Mouse (Mus musculus) embryonic facial prominence, embryonic 15.5 days (tissue): Measurements from ENCODE around the gene Dnaic2. TPM values are rescaled to one million over a fixed set of nuclear protein-coding genes. Genes with fewer than 3 reads are reported as not detected.
A peak's percentile ranks its signal among the peaks of the same experiment; 100 is the strongest.

Experiments used
- ATAC-seq: fragments of 200-750 bp; cut with Nextera tagmentation; 2 replicates; pipeline ENCODE4 v1.8.0; 2017; ENCODE audit warnings: low read depth, moderate TSS enrichment; ENCODE audit not compliant: insufficient number of reproducible peaks, low FRiP score, low TSS enrichment
- H3K27ac ChIP-seq: fragments of 300-500 bp; sonication (generic); replicated peaks from 2 replicates; pipeline ENCODE4 v1.5.1; 2015; ENCODE audit warnings: mild to moderate bottlenecking, inconsistent platforms
- H3K27me3 ChIP-seq: fragments of 300-500 bp; sonication (generic); 2 replicates; pipeline ENCODE4 v1.6.1; 2015; ENCODE audit warnings: inconsistent platforms
- H3K36me3 ChIP-seq: fragments of 300-500 bp; sonication (generic); 2 replicates; pipeline ENCODE4 v1.6.1; 2015; ENCODE audit warnings: mild to moderate bottlenecking, inconsistent platforms
- H3K4me1 ChIP-seq: fragments of 300-500 bp; sonication (generic); 2 replicates; pipeline ENCODE4 v1.6.1; 2015; ENCODE audit warnings: inconsistent platforms
- H3K4me2 ChIP-seq: fragments of 300-500 bp; sonication (generic); replicated peaks from 2 replicates; pipeline ENCODE4 v1.6.1; 2015; ENCODE audit warnings: mild to moderate bottlenecking, inconsistent platforms
- H3K4me3 ChIP-seq: fragments of 300-500 bp; sonication (generic); replicated peaks from 2 replicates; pipeline ENCODE4 v1.5.1; 2015; ENCODE audit warnings: mild to moderate bottlenecking, inconsistent platforms
- H3K9ac ChIP-seq: fragments of 300-500 bp; sonication (generic); 2 replicates; pipeline ENCODE4 v1.6.1; 2015; ENCODE audit warnings: inconsistent platforms
- H3K9me3 ChIP-seq: fragments of 300-500 bp; sonication (generic); replicated peaks from 2 replicates; pipeline ENCODE4 v1.6.1; 2016; ENCODE audit warnings: inconsistent platforms
- WGBS: fragments of 180-500 bp; shearing (Covaris S2); methylation state at CpG from one replicate; pipeline ENCODE4 v1.1.7; 2015; 5-methylcytosine and 5-hydroxymethylcytosine counted together
- polyA plus RNA-seq: library from polyadenylated mRNA; unstranded; fragments of >200 nt; fragmentation: Nextera tagmentation; extraction: Ambion mirVana; gene quantifications from 2 replicates; pipeline ENCODE4 v1.2.1, GENCODE M21; 2015

The Dnaic2 gene
- polyA plus RNA-seq, 1 experiment from 2014 or later, result 13.2 TPM

- Histone ChIP-seq H3K27me3 (peaks cover 80% of the 10 kb centered on the region), H3K4me3 (peak overlapping the region; percentile 44), H3K9ac (no peak overlapping the region), H3K4me2 (peak overlapping the region; percentile 79), H3K36me3 (no peaks in the 10 kb centered on the region), H3K9me3 (no peaks in the 10 kb centered on the region), H3K27ac (no peak overlapping the region), H3K4me1 (peaks cover 40% of the 10 kb centered on the region)
- 3% methylated on average over 50 of the region's 50 CpGs for WGBS
- ATAC-seq, result no peak
These were observed 64.2 kb downstream of the Dnaic2 start for GRCm38 (mm10) chr11:114791351-114791889.

DNA sequence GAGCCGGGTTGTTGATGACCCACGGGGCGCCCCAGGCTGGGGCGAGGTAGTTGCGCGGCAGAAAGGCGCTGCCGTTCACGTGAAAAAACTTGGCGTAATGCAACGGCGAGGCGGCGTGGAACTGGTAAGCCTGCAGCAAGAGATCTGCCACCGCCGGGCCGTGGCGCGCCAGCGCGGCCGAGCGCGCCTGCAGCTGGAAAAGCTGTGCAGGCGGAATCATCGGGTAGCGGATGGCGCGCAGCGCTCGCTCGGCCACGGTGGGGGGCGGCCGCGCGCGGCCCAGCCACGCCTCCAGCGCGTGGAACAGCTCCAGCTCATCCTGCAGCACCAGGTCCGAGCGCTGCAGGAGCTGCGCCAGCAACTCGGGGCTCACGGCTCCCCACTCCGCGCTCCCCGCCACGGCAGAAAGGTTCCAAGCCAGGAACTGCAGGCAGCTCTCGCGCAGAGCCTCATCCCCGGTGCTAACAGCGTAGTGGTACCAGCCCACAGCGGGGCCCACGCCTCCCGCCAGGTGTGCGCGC lies 64.7 kb downstream of the Dnaic2 start:
- Histone ChIP-seq H3K4me2 (peak overlapping the region; percentile 79), H3K4me1 (peaks cover 37% of the 10 kb centered on the region), H3K4me3 (peak overlapping the region; percentile 44), H3K27me3 (peaks cover 74% of the 10 kb centered on the region), H3K27ac (no peak overlapping the region), H3K9me3 (no peaks in the 10 kb centered on the region), H3K36me3 (no peaks in the 10 kb centered on the region), H3K9ac (no peak overlapping the region)
- under 1% methylated on average over 59 of the region's 59 CpGs for WGBS
- no peak for ATAC-seq

DNA sequence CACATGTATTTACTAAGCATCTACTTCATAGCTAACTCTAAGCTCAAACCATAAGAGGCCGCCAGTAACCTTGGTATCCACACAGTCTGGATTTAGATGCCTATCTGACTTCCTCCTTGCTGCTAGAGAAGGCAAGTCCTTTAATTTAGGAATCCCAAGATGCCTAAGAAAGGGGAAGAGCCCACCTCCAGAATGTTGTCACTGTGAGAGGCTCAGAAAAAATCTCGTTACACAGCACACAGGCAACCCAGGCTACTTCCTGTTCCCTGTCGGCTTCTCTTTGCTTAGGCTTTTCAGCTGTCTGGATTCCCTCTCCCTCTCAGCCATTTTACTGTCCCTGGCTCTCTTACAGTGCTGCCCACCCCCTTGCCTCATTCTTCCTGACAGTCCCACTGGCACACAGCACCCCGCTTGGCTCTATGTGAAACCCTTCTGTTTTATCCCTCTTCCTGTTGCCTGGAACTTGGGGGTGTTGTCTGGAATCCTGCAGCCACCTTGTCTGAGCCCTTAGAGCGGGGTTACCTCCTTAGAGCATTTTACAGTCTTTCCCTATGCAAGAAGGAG lies 65.8 kb downstream of the Dnaic2 start:
- Histone ChIP-seq H3K9me3 (no peaks in the 10 kb centered on the region), H3K4me2 (no peak overlapping the region), H3K9ac (no peak overlapping the region), H3K27ac (no peak overlapping the region), H3K36me3 (no peaks in the 10 kb centered on the region), H3K4me3 (no peak overlapping the region), H3K4me1 (peaks cover 37% of the 10 kb centered on the region), H3K27me3 (peaks cover 64% of the 10 kb centered on the region)
- WGBS, result 46% methylated on average over 5 of the region's 5 CpGs
- ATAC-seq, result no peak

DNA sequence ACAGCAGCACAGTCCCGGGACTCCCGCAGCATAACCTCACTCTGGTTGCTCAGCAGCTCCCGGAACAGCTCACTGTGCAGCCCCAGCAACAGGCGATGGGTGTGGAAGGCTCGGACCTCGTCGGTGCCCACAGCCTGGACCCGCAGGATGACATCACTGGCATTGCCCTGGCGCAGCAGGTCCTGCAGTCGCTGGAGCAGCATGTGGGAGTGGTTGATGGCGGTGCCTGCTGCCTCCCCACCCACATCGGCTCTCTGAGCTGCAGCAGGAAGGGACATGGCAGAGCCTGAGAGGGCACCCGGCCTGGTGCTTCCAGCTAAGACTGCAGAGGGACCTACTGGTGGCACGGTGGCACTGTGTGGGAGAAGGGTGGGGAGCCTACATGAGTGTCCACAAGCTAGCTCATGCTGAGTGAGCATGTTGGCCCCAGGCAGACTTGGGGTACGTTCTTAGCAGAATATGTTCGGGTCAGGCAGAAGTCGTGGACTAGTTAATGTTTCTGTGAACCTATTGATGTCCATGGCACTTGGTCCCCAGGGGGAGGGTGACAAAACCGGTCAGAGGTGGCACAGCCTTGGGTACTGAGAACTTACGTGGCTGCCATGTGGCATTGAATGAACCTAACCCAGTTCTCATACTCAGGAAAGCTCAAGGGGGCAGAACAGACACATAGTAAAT lies 66.8 kb downstream of the Dnaic2 start:
- WGBS, result 69% methylated on average over 19 of the region's 19 CpGs
- Histone ChIP-seq H3K9ac (no peak overlapping the region), H3K4me2 (no peak overlapping the region), H3K4me3 (no peak overlapping the region), H3K36me3 (no peaks in the 10 kb centered on the region), H3K9me3 (no peaks in the 10 kb centered on the region), H3K27me3 (peaks cover 56% of the 10 kb centered on the region), H3K4me1 (peaks cover 34% of the 10 kb centered on the region), H3K27ac (no peak overlapping the region)
- no peak for ATAC-seq

DNA sequence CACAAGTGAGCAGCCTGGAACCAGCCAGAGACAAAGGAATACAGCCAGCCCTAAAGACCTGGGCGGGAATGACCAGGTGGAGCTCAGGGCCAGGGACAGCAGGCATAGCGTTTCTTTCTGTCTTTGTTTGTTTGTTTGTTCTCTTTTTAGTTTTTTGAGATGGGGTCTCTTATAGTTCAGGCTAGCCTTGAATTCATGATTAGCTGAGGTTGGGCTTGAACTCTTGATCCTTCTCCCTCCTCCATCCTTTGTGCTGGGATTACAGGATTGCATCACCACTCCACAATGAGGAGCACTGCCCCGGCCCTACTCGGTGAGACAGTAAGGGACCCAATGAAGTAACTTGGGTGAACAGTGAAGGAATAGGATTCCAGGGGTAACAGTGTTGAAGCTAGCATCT lies 67.5 kb downstream of the Dnaic2 start:
- WGBS, result 48% methylated on average over 4 of the region's 4 CpGs
- no peak for ATAC-seq
- no peak overlapping the region for H3K27ac ChIP-seq
- H3K9me3 ChIP-seq, result no peaks in the 10 kb centered on the region
- no peak overlapping the region for H3K4me2 ChIP-seq
- H3K4me3 ChIP-seq, result no peak overlapping the region
- peaks cover 30% of the 10 kb centered on the region for H3K4me1 ChIP-seq
- H3K9ac ChIP-seq, result no peak overlapping the region
- H3K36me3 ChIP-seq, result no peaks in the 10 kb centered on the region
- peaks cover 49% of the 10 kb centered on the region for H3K27me3 ChIP-seq

DNA sequence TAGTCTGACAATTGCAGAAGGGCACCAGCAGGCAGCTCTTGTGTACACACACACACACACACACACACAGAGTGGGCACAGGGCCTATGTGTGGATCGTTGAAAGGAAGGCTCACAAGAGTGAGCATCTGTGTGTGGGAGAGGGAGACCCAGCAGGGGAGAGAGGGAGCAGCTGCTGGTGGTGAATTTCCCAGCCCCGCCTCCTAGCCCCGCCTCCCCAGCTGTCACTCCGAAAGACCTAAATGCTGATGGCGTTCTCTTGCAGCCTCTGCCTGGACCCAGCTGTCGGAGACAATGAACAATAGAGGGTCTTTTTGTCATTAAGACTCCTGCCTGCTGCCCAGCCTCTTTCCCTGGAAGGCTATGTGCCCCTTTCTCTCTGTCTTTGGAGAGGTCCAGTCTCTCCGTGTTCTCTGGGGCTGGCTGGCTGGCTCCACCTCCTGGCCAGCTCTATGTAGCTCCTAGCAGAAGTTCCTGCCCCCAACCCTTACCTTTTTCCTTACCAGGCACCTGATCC lies 68.1 kb downstream of the Dnaic2 start:
- peaks cover 30% of the 10 kb centered on the region for H3K4me1 ChIP-seq
- WGBS, result 2% methylated on average over 7 of the region's 7 CpGs
- peak overlapping the region; percentile 53 for H3K27ac ChIP-seq
- ATAC-seq, result peak; percentile 77
- H3K9ac ChIP-seq, result no peak overlapping the region
- H3K27me3 ChIP-seq, result peaks cover 43% of the 10 kb centered on the region
- no peaks in the 10 kb centered on the region for H3K9me3 ChIP-seq
- peak overlapping the region; percentile 56 for H3K4me2 ChIP-seq
- no peaks in the 10 kb centered on the region for H3K36me3 ChIP-seq
- H3K4me3 ChIP-seq, result peak overlapping the region; percentile 34

DNA sequence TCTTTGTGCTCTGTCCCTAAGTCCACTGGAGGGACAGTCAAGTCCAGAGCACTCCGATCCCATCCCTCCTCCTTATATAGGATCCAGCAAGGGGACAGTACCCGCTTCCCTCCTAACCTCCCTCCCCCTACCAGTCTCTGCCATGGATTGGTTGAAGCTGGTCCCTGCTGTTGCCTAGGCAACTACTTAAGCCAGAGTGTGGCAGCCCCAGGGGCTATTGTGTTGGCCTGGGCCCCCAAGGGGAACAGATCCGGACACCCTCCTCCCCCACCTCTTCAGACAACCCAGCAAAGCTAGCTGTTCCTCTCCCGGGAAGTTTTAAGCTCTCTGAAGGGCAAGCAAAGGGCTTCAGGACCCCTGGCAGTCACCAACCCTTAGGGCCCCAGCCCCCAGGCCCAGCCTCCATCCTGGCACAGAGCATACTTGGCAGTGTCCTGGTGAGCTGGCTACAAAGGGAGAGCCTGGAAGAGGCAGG lies 68.7 kb downstream of the Dnaic2 start, which contains the start of gene Btbd17:
Gene Btbd17 (minus strand): TSS at position 98 of the 475 bp plus-strand sequence.
- H3K27ac ChIP-seq, result peak within 1 kb of the TSS; percentile 53
- H3K36me3 ChIP-seq, result no peaks in the 10 kb centered on the region
- H3K4me1 ChIP-seq, result peaks cover 30% of the 10 kb centered on the region
- H3K9ac ChIP-seq, result no peak within 1 kb of the TSS
- peak within 1 kb of the TSS; percentile 34 for H3K4me3 ChIP-seq
- WGBS, result 12% methylated on average over 4 of the region's 4 CpGs
- no peaks in the 10 kb centered on the region for H3K9me3 ChIP-seq
- peak within 1 kb of the TSS; percentile 56 for H3K4me2 ChIP-seq
- ATAC-seq, result peak; percentile 40; the same call in 1 of the 2 replicates
- H3K27me3 ChIP-seq, result peaks cover 37% of the 10 kb centered on the region

GRCm38 (mm10) chr11:114797176-114797575 lies 70.0 kb downstream of the Dnaic2 start:
- H3K4me3 ChIP-seq, result no peak overlapping the region
- no peak overlapping the region for H3K4me2 ChIP-seq
- no peaks in the 10 kb centered on the region for H3K36me3 ChIP-seq
- no peak overlapping the region for H3K27ac ChIP-seq
- ATAC-seq, result no peak
- no peaks in the 10 kb centered on the region for H3K9me3 ChIP-seq
- H3K27me3 ChIP-seq, result peaks cover 24% of the 10 kb centered on the region
- H3K9ac ChIP-seq, result no peak overlapping the region
- H3K4me1 ChIP-seq, result peaks cover 20% of the 10 kb centered on the region
- WGBS, result 89% methylated on average over 7 of the region's 7 CpGs

DNA sequence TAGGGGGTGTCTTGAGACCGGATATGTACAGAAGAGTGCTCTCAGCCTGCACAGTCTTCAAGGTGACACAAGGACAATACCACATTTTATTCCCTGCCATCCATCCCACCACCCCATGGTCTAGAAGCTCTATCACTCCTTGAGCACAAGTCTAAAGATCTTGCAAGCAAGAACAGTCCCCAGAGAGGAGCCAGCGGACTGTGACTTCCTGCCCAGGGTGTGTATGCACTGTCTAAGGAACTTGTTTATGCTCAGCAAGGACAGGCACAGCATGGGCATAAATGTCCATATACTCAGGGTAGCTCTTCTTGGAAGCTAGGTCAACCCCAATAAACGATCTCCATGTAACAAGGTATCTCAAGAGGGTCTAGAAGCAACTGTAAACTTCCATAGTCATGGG lies 70.8 kb downstream of the Dnaic2 start:
- Histone ChIP-seq H3K9ac (no peak overlapping the region), H3K27me3 (peaks cover 16% of the 10 kb centered on the region), H3K9me3 (no peaks in the 10 kb centered on the region), H3K4me1 (peaks cover 15% of the 10 kb centered on the region), H3K36me3 (no peaks in the 10 kb centered on the region), H3K27ac (no peak overlapping the region), H3K4me2 (no peak overlapping the region), H3K4me3 (no peak overlapping the region)
- no peak for ATAC-seq
- 82% methylated on average over 3 of the region's 3 CpGs for WGBS

GRCm38 (mm10) chr11:114798624-114799023 lies 71.4 kb downstream of the Dnaic2 start, which contains the start of gene Gpr142:
Gene Gpr142 (plus strand): TSS chr11:114798924.
- Histone ChIP-seq H3K4me1 (peaks cover 15% of the 10 kb centered on the region), H3K9ac (no peak within 1 kb of the TSS), H3K27me3 (peaks cover 10% of the 10 kb centered on the region), H3K9me3 (no peaks in the 10 kb centered on the region), H3K4me2 (no peak within 1 kb of the TSS), H3K4me3 (no peak within 1 kb of the TSS), H3K27ac (no peak within 1 kb of the TSS), H3K36me3 (no peaks in the 10 kb centered on the region)
- WGBS, result 91% methylated on average over 3 of the region's 3 CpGs
- ATAC-seq, result no peak

DNA sequence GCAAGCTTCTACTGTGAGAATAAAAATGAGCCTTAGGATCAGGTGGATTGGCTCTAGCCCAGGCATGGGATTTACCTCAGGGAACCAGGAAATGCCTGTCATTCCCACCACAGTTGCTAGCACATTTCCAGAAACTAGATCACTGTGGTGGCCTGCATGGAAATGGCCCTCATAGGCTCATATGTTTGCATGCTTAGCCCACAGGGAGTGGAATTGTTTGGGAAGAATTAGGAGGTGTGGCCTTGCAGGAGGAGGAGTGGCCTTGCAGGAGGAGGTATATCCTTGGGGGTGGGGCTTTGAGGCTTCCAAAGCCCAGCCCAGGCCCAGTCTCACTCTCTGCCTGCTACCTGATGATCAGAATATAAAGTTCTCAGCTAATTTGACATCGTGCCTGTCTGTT lies 74.7 kb downstream of the Dnaic2 start:
- ATAC-seq, result no peak
- Histone ChIP-seq H3K4me3 (no peak overlapping the region), H3K9ac (no peak overlapping the region), H3K27ac (no peak overlapping the region), H3K4me2 (no peak overlapping the region), H3K36me3 (no peaks in the 10 kb centered on the region), H3K27me3 (no peaks in the 10 kb centered on the region), H3K9me3 (no peaks in the 10 kb centered on the region), H3K4me1 (no peaks in the 10 kb centered on the region)
- WGBS, result 84% methylated on average over 1 of the region's 1 CpGs
